Mouse (Mus musculus) ES-Bruce4 (cell line): ENCODE data around the gene Uqcc2. TPM values are rescaled to one million over a fixed set of nuclear protein-coding genes. Genes with fewer than 3 reads are reported as not detected.

Experiments
- H3K27ac ChIP-seq: 2 replicates; pipeline ENCODE4 v1.5.1; 2012; ENCODE audit warnings: low read length, inconsistent platforms; ENCODE audit not compliant: insufficient read depth
- H3K27me3 ChIP-seq: 2 replicates; pipeline ENCODE4 v1.6.1; 2012; ENCODE audit warnings: mild to moderate bottlenecking, low read length, inconsistent platforms; ENCODE audit not compliant: control insufficient read depth, poor library complexity, insufficient read depth, severe bottlenecking
- H3K36me3 ChIP-seq: 2 replicates; pipeline ENCODE4 v1.6.1; 2012; ENCODE audit warnings: inconsistent platforms, mild to moderate bottlenecking, low read length, moderate library complexity; ENCODE audit not compliant: control insufficient read depth, poor library complexity, insufficient read depth, severe bottlenecking
- H3K4me1 ChIP-seq: one replicate; pipeline ENCODE4 v1.8.1; 2011; ENCODE audit warnings: low read length; ENCODE audit not compliant: control insufficient read depth, insufficient read depth
- H3K4me3 ChIP-seq: 2 replicates; pipeline ENCODE4 v1.5.1; 2011; ENCODE audit warnings: low read depth, mild to moderate bottlenecking, low read length
- H3K9ac ChIP-seq: 2 replicates; pipeline ENCODE4 v1.6.1; 2012; ENCODE audit warnings: low read depth, mild to moderate bottlenecking, inconsistent platforms; ENCODE audit not compliant: poor library complexity, severe bottlenecking
- H3K9me3 ChIP-seq: replicated peaks from 2 replicates; pipeline ENCODE4 v1.6.1; 2012; ENCODE audit warnings: mild to moderate bottlenecking, low read length, inconsistent platforms; ENCODE audit not compliant: control insufficient read depth, poor library complexity, insufficient read depth, severe bottlenecking
- CTCF ChIP-seq: IDR thresholded peaks from one replicate; pipeline ENCODE4 v1.8.1; 2011; ENCODE audit warnings: low read depth, low read length
- EP300 ChIP-seq: IDR thresholded peaks from 2 replicates; pipeline ENCODE4 v1.6.1; 2011; ENCODE audit warnings: low read depth, low read length; ENCODE audit not compliant: insufficient read depth
- POLR2A ChIP-seq: IDR thresholded peaks from one replicate; pipeline ENCODE4 v1.8.1; 2011; ENCODE audit warnings: low read length; ENCODE audit not compliant: insufficient read depth
- polyA plus RNA-seq: library from polyadenylated mRNA; stranded (reverse); fragments of >200 nt; gene quantifications from 2 replicates; pipeline ENCODE4 v1.2.4, GENCODE M21; 2011; ENCODE audit warnings: low read depth; ENCODE audit not compliant: missing spikeins, insufficient read depth, insufficient read length

The Uqcc2 gene
- polyA plus RNA-seq, 1 experiment = 138 TPM

DNA sequence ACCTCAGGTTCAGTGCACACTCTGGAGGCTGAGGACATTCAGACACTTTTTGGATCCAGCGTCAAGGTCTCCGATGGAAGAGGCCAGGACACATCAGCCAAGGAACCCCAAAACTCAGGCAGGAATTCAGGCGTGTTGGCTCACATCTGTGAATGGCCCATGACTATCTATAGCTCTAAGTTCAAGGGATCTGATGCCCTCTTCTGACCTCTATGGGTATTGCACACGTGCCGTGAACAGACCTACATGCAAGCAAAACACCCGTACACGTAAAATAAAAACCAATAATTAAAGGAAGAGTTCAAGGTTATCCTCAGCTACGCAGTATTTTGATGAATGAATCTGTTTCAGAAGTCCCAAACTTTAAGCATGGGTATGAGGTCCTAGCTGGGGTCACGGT, 27.0 kb downstream of the Uqcc2 start:
- Histone ChIP-seq H3K9ac (no peak overlapping the region), H3K27me3 (no peaks in the 10 kb centered on the region), H3K27ac (no peak overlapping the region), H3K36me3 (peaks cover 4% of the 10 kb centered on the region), H3K4me3 (no peak overlapping the region), H3K4me1 (peaks cover 3% of the 10 kb centered on the region), H3K9me3 (no peaks in the 10 kb centered on the region)
- TF ChIP-seq CTCF (peak; percentile 11), POLR2A (no peak), EP300 (no peak)

DNA sequence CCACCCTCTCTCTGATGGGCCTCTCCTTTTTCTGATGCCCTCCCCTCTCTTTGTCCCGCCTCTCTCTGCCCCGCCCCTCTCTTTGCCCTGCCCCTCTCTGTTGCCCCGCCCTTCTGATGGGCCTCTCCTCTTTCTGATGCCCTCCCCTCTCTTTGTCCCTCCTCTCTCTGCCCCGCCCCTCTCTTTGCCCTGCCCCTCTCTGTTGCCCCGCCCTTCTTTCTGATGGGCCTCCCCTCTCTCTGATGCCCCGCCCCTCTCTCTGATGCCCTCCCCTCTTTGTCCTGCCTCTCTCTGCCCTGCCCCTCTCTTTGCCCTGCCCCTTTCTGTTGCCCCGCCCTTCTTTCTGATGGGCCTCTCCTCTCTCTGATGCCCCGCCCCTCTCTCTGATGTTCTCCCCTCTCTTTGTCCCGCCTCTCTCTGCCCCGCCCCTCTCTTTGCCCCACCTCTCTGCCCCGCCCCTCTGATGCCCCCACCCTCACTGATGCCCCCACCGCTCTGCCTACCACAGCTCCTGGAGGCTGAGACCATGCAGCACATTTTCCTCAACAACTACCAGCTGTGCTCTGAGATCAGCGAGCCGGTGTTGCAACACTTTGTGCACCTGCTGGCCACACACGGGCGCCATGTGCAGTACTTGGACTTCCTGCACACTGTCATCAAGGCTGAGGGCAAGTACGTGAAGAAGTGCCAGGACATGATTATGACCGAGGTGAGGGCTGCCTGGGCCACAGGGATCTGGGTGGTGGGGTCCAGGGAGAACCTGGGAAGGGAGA, 27.8 kb downstream of the Uqcc2 start:
- Histone ChIP-seq H3K4me1 (peaks cover 3% of the 10 kb centered on the region), H3K9ac (no peak overlapping the region), H3K4me3 (no peak overlapping the region), H3K36me3 (peaks cover 4% of the 10 kb centered on the region), H3K27me3 (no peaks in the 10 kb centered on the region), H3K27ac (no peak overlapping the region), H3K9me3 (no peaks in the 10 kb centered on the region)
- no peak for TF ChIP-seq POLR2A
- TF ChIP-seq CTCF = no peak
- no peak for TF ChIP-seq EP300

DNA sequence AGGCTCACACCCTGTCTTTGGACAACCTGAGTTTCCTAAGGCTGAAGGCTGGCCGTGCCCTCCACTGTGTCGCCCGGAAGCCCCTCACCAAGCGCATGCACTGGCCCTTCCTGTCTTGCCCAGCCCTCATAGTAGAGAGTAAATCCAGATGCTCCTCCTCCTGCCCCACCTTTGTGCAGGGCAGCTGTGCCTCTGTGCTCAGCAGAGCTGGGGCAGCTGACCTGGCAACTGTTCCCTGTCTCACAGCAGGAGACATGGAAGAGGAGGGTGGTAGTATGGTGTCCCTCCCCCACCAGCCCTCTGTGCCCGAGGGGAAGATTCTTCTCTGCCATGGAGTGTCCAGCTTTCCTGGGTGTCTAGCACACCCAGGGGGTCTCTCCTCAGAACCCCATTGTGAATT, 32.0 kb downstream of the Uqcc2 start:
- Histone ChIP-seq H3K9ac (no peak overlapping the region), H3K27ac (no peak overlapping the region), H3K4me1 (peaks cover 6% of the 10 kb centered on the region), H3K4me3 (no peak overlapping the region), H3K36me3 (no peaks in the 10 kb centered on the region), H3K9me3 (no peaks in the 10 kb centered on the region), H3K27me3 (no peaks in the 10 kb centered on the region)
- TF ChIP-seq CTCF = no peak
- TF ChIP-seq POLR2A = no peak
- no peak for TF ChIP-seq EP300

DNA sequence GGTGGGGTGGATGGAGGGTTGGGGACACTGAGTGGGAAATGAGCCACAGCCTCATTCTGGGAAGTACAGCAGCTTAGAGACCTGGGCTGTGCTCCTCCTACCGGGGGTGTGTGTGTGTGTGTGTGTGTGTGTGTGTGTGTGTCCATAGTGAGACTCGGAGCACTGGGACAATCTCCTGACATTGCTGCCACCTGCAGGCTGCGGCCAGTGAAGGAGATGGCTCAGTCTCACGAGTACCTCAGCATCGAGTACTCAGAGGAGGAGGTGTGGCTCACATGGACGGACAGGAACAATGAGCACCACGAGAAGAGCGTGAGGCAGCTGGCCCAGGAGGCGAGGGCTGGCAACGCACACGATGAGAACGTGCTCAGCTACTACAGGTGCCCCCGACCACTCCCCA, 38.0 kb downstream of the Uqcc2 start:
- no peak overlapping the region for H3K27ac ChIP-seq
- H3K9ac ChIP-seq = no peak overlapping the region
- H3K4me1 ChIP-seq = peaks cover 2% of the 10 kb centered on the region
- no peaks in the 10 kb centered on the region for H3K9me3 ChIP-seq
- H3K27me3 ChIP-seq = no peaks in the 10 kb centered on the region
- TF ChIP-seq EP300 (no peak), CTCF (peak; percentile 57), POLR2A (no peak)
- H3K4me3 ChIP-seq = no peak overlapping the region
- no peaks in the 10 kb centered on the region for H3K36me3 ChIP-seq

DNA sequence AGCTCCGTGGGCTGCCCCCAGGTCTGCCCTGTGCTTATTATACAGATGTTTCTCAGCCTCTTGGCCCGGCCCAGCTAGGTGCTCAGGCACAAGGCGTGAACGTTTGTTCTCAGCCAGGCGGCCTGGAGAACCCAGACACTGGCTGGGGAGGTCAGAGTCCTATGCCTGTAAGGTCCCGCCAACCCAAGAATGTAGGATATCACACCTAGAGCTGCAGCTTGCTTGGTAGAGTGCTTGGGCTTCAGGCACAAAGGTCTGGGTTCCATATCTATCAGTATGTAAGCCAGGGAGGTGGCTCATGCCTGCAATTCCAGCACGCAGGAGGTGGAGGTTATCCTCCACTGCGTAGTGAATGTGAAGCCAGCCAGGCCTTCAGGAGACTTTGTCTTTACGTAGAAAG, 43.6 kb downstream of the Uqcc2 start:
- Histone ChIP-seq H3K27ac (no peak overlapping the region), H3K9ac (no peak overlapping the region)

DNA sequence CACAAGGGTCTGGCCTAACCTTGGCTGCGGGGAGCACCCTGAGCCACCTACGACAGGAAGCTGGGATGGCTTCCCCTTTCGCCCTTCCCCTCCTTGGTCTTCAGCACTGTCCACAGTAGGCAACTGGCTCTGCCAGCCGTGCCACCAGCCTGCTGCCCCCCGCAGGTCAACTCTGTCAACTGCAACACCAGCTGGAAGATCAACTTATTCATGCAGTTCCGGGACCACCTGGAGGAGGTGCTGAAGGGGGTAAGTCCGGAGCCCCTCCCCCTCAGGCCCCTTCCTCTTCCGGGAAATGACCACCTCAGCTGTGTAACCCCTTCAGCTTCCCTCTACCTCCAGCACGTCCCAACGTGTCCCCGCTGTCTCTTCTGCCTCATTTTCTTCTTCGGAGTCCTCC, 46.3 kb downstream of the Uqcc2 start:
- TF ChIP-seq POLR2A (no peak), CTCF (peak; percentile 73), EP300 (no peak)
- Histone ChIP-seq H3K27me3 (no peaks in the 10 kb centered on the region), H3K27ac (no peak overlapping the region), H3K4me3 (peak overlapping the region; percentile 30), H3K9ac (no peak overlapping the region), H3K9me3 (no peaks in the 10 kb centered on the region), H3K4me1 (no peaks in the 10 kb centered on the region), H3K36me3 (no peaks in the 10 kb centered on the region)

More for the DNA sequence above, 43.6 kb downstream of the Uqcc2 start:
- Histone ChIP-seq H3K36me3 (no peaks in the 10 kb centered on the region), H3K4me3 (no peak overlapping the region), H3K27me3 (no peaks in the 10 kb centered on the region), H3K4me1 (no peaks in the 10 kb centered on the region), H3K9me3 (no peaks in the 10 kb centered on the region)
- no peak for TF ChIP-seq CTCF
- no peak for TF ChIP-seq EP300
- no peak for TF ChIP-seq POLR2A
